Mouse (Mus musculus): ENCODE data around the gene Pigz.

Pigz gene

GRCm38 (mm10) chr16:31933751-31934549 is at the start of gene Pigz:
Gene Pigz (plus strand): TSS chr16:31933851.
- in situ Hi-C loops (cut with MboI, MseI): no loop called here

- in situ Hi-C loops (cut with MboI, MseI): no loop called here
Observed at GRCm38 (mm10) chr16:31883902-31884301, 49.7 kb upstream of the Pigz start.

GRCm38 (mm10) chr16:31890907-31891306 is 42.7 kb upstream of the Pigz start:
- in situ Hi-C loops (cut with MboI, MseI): no loop called here

DNA sequence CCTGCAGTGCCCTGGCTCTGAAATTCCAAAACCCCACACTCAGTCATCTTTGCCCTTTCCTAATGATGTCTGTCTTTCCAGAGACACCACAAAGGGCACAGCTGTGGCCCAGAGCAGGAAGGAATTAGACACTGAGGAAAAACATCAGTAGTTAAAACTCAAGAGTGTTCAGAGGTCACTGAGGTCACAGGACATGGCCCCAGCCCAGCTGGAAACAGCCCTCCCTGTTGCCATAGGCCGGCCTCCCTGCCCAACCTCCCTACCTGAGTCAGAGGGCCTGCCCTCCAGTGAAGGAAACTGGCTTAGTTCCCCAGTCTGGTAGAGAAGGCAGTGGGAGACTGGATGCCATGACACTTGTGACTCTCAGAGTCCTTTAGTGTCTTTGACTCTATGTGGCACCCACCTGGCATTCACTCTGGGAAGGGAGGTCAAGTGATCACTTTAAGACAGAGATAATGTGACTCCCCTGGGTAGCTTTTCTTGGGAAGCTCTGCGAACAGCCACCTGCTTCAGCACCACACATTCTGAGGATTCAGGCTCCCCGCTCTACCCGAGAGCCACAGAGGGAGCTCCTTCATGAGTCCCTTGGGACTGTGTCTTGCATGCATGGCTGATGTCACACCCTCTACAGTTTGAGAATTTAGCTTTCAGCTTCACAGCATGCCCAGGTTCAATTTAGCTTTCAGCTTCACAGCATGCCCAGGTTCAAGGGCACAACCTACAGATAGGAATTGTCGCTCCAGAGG is 40.1 kb upstream of the Pigz start:
- in situ Hi-C loops (cut with MboI, MseI): no loop called here

- in situ Hi-C loops (cut with MboI, MseI): no loop called here
Observed at GRCm38 (mm10) chr16:31896971-31897774, 36.5 kb upstream of the Pigz start.

DNA sequence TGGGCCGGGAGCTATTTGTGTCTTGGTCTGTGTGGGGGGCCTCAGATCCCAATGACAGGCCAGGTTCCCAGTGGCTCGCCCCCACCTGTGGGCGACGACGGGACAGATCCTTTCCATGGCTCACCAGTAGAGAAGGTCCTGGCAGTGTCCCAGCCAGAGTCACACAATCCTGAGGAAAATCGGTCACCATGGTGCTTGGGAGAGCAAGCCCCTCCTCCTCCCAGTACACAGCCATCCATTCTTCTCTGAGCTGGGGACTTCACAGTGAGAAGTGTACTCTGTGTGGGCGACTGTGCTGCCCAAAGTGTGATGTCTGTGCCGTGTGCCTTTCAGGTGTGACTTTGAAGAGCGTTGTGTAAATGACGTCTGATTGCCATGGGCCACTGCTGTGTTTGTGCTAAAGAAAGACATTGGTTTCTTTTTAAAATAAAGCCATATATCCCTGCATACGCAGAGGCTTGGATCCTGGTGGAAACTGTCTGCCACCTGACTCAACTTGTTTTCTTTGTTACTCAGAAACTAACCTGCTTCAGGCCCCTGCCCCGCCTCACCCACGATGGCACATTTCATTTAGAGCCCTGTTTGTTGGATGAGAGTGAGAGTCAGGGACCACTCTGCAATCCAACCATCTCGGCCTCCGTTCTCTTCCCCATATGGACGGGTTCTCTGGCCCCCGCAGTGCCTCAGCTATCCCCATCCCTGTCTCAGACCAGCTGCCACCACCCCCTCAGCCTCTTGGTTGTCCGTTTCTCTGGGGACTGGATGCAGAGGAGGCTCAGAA is 34.9 kb upstream of the Pigz start:
- in situ Hi-C loops (cut with MboI, MseI): no loop called here

GRCm38 (mm10) chr16:31901886-31902285 is 31.8 kb upstream of the Pigz start:
- in situ Hi-C loops (cut with MboI, MseI): no loop called here

DNA sequence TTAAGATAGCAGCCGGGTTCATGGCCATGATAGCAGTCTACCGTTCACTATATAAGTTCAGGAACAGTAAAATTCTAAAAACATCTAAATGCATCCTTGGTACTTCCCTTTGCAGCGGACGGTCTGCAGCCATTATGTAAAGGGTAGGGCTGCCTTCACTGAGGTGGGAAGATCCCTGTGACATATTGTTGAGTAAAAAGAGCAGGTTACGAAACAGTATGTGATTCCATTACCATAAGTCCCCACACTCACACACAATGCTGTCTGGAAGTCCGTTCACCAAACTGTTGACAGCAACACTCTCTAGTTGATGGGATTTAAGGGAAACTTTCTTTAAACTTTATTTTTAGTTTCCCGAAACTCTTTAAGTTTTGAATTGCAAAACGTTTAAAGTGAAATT is 30.4 kb upstream of the Pigz start:
- in situ Hi-C loops (cut with MboI, MseI): no loop called here

DNA sequence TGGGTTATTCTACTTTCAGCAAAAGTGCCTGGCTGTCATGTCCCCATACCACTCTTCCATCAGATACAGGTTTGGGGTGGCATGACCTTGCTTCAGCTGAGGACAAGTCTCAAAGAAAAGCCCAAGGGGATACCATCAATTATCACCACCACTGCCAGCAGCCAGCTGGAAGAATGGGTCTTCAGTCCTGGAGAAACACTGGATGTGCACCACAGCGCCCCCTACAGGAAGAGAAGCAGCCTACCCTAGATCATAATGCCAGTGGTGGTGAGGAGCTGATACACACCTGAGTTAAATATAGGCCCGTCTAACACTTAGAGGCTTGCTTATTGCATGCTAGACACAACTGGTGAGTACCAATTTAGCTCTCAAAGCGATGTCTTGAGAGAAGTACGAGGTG is 28.3 kb upstream of the Pigz start:
- in situ Hi-C loops (cut with MboI, MseI): no loop called here

GRCm38 (mm10) chr16:31905891-31906825 is 27.5 kb upstream of the Pigz start:
- in situ Hi-C loops (cut with MboI, MseI): no loop called here

- in situ Hi-C loops (cut with MboI, MseI): no loop called here
Observed at GRCm38 (mm10) chr16:31906896-31907295, 26.8 kb upstream of the Pigz start.

GRCm38 (mm10) chr16:31908959-31909358 is 24.7 kb upstream of the Pigz start:
- in situ Hi-C loops (cut with MboI, MseI): no loop called here

DNA sequence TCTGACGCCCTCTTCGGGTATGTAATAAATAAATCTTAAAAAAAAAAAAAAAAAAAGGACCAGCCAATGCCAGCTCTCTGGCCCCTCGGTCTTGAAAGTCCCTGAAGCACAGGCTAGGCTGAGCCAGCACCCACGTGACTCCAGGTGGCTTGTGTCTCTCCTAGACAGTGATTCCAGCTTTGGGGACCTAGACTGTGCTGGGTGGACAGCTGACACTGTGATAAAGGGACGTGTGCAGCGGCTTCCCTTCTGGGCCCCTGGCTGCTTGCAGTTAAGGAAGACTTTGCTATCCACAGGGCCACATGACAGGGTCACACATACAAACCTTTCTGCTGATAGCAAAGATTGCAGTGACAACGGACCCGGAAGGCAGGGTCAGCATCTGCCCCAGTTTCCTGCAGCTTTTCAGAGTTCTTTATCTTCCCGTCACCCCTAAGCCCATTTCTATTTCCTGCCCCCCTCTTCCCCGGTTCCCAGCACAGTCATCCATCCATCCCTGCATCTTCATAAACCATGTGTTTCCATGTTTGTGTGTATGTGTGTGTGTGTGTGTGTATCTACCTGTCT is 23.3 kb upstream of the Pigz start:
- in situ Hi-C loops (cut with MboI, MseI): loop anchor here (10.0 kb wide), 1 partner anchor 56 kb away; no protein-coding TSS in a partner anchor

DNA sequence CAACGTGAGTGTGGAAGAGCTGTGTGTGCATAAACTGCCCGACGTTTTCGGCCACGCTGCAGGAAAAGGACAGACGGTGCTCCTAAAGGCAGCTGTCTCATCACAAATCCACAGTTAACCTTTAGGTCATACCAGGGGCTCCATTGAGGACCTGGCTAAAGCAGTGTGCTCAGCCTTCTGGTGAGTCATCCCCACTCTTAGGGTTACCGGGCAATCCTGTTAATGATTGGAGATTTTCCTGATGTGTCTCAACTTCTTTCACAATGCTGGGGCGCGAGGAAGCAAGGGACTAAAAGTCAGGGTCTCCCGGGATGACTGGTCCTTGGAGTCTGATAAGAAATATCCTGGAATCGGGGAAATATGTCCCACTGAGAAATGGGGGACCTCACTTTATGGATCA is 15.9 kb upstream of the Pigz start:
- in situ Hi-C loops (cut with MboI, MseI): loop anchor here (5.0 to 10.0 kb wide), 2 partner anchors 40 to 63 kb away; partner anchors contain the start of gene Meltf

GRCm38 (mm10) chr16:31918248-31918724 is 15.4 kb upstream of the Pigz start:
- in situ Hi-C loops (cut with MboI, MseI): loop anchor here (5.0 to 10.0 kb wide), 2 partner anchors 41 to 63 kb away; partner anchors contain the start of gene Meltf

- in situ Hi-C loops (cut with MboI, MseI): no loop called here
Observed at GRCm38 (mm10) chr16:31924368-31924767, 9.3 kb upstream of the Pigz start.

DNA sequence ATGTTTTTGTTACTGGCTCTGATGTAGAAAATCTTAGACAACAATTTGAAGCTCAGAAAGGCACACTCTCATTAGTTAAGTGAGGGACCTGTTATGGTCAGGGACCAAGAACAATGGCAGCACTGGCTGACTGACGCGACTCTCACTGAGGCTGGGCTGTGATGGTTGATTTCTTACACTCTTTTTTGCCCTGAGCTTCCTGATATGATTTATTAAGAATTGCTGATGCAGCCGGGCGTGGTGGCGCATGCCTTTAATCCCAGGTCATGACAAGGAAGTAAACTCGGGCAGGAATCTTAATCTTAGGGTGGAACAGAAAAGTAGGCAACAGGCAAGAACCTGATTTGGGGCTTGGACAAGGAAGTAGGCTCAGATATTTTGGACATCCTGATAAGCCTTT is 7.6 kb upstream of the Pigz start:
- in situ Hi-C loops (cut with MboI, MseI): no loop called here

GRCm38 (mm10) chr16:31926547-31927182 is 7.0 kb upstream of the Pigz start:
- in situ Hi-C loops (cut with MboI, MseI): no loop called here

DNA sequence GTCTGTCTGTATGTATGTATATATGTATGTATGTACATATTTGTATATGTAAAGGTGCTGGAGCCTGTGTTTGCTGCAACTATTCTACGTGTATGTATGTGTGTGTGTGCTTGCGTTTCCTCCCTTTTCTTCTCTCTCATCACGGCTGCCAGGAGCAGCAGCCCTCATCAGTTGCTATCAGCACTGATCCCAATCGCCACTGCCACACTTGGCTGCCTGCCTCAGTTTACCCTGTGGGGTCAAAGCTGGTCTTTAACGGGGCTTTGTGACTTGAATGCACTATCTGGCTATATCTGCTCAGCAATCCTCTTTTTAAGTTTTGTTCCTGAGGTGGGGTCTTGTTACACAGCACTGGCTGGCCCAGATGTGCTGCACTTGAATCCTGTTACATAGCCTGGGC is 6.2 kb upstream of the Pigz start:
- in situ Hi-C loops (cut with MboI, MseI): no loop called here
